In genomic region chr4:80752259-80752658, GRCm38 (mm10) we compare ENCODE assay signal across 35 mouse cellular contexts.
"Had no signal": no experiment of that assay in that cellular context is flagged by ENCODE, and none has a peak within 500 bp of the region (broad histone marks: within the 10 kb centered on the region; RNA-seq: fewer than 3 reads in every experiment).

No protein-coding gene starts in this region.

- H3K9ac ChIP-seq: heart, embryonic 12.5 days; heart, embryonic 13.5 days; heart, embryonic 15.5 days; hindbrain, embryonic 12.5 days; hindbrain, embryonic 13.5 days; hindbrain, embryonic 14.5 days; hindbrain, embryonic 15.5 days; intestine, embryonic 15.5 days; kidney, embryonic 15.5 days had no signal

- H3K36me3 ChIP-seq: heart, embryonic 10.5 days; heart, embryonic 12.5 days; heart, embryonic 13.5 days; heart, embryonic 15.5 days; hindbrain, embryonic 10.5 days; hindbrain, embryonic 12.5 days; hindbrain, embryonic 13.5 days; hindbrain, embryonic 15.5 days; intestine, embryonic 15.5 days; kidney, embryonic 15.5 days had no signal

- H3K9me3 ChIP-seq: heart, embryonic 10.5 days; heart, embryonic 12.5 days; heart, embryonic 13.5 days; heart, embryonic 15.5 days; hindbrain, embryonic 10.5 days; hindbrain, embryonic 12.5 days; hindbrain, embryonic 13.5 days; hindbrain, embryonic 15.5 days; intestine, embryonic 15.5 days; kidney, embryonic 15.5 days had no signal

- H3K27me3 ChIP-seq: heart, embryonic 12.5 days; heart, embryonic 13.5 days; heart, embryonic 15.5 days; hindbrain, embryonic 12.5 days; hindbrain, embryonic 13.5 days; hindbrain, embryonic 15.5 days; intestine, embryonic 15.5 days; kidney, embryonic 15.5 days had no signal

- DNase-seq: heart, postnatal 10 days; heart, postnatal 14 days; heart, postnatal 36 days; heart, postnatal 4 days; kidney, adult 11 months; kidney, adult 18-20 months; kidney, adult 2 months; kidney, adult 8-10 months; kidney, adult 9 months; kidney, postnatal 10 days; kidney, postnatal 14 days; kidney, postnatal 25 days; kidney, postnatal 36 days; kidney, postnatal 4 days; layer of hippocampus, adult 9-11 months; layer of hippocampus, postnatal 36 days had no signal

- H3K27ac ChIP-seq: heart, embryonic 10.5 days; heart, embryonic 13.5 days; heart, embryonic 15.5 days; hindbrain, embryonic 10.5 days; hindbrain, embryonic 12.5 days; hindbrain, embryonic 13.5 days; hindbrain, embryonic 14.5 days; hindbrain, embryonic 15.5 days; hindbrain, postnatal 0 days; intestine, embryonic 15.5 days; kidney, embryonic 15.5 days; kidney, postnatal 0 days; layer of hippocampus, adult 2 months had no signal

- ATAC-seq: hindbrain, embryonic 16.5 days; hindbrain, postnatal 0 days; inflammation-experienced regulatory T-cells, adult 6 months; intestine, embryonic 15.5 days; intestine, embryonic 16.5 days; intestine, postnatal 0 days had no signal

- H3K4me1 ChIP-seq: heart, embryonic 10.5 days; heart, embryonic 12.5 days; heart, embryonic 13.5 days; heart, embryonic 15.5 days; hindbrain, embryonic 10.5 days; hindbrain, embryonic 12.5 days; hindbrain, embryonic 13.5 days; hindbrain, embryonic 15.5 days; intestine, embryonic 15.5 days; kidney, embryonic 15.5 days had no signal

- H3K4me2 ChIP-seq: heart, embryonic 11.5 days; heart, embryonic 12.5 days; heart, embryonic 13.5 days; heart, embryonic 15.5 days; hindbrain, embryonic 12.5 days; hindbrain, embryonic 13.5 days; hindbrain, embryonic 14.5 days; hindbrain, embryonic 15.5 days; intestine, embryonic 15.5 days; kidney, embryonic 15.5 days had no signal

- H3K4me3 ChIP-seq: heart, embryonic 10.5 days; heart, embryonic 12.5 days; heart, embryonic 13.5 days; heart, embryonic 15.5 days; hindbrain, embryonic 10.5 days; hindbrain, embryonic 12.5 days; hindbrain, embryonic 13.5 days; hindbrain, embryonic 15.5 days; intestine, embryonic 15.5 days; kidney, embryonic 15.5 days; layer of hippocampus, adult 2 months had no signal
